Mouse (Mus musculus) heart, adult 11 months (tissue): ENCODE measurements around the gene Pde6c.
A peak's percentile ranks its signal among the peaks of the same experiment; 100 is the strongest.

Experiments
- DNase-seq: peaks from one replicate; pipeline ENCODE4 v3.0.0; 2022

The Pde6c gene

DNA sequence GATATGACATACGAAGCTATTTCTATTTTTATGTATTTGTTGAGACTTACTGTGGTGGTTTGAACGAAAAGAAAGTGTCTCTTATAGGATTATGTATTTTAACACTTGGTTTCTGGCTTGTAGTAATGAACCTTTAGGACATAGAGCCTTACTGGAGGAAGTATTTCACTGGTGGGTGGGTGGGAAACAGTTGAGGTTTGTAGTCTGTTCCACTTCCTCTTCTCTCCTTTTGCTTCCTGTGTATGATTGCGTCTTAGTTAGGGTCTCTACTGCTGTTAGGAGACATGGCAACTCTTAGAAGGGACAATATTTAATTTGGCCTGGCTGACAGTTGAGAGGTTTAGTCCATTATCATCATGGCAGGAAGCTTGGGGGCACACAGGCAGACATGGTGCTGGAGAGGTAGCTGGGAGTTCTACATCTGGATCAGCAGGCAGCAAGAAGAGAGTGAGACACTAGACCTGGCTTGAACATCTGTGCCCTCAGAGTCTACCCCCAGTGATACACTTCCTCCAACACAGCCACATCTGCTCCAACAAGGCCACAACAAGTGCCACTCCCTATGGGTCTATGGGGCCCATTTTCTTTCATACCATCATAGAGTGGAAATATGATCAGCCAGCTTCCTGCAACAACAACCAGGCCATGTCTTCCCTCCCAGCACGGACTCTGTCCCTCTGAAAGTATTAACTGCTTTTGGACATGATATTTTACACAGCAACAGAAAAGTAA lies 11.1 kb downstream of the Pde6c start:
- no peak for DNase-seq

DNA sequence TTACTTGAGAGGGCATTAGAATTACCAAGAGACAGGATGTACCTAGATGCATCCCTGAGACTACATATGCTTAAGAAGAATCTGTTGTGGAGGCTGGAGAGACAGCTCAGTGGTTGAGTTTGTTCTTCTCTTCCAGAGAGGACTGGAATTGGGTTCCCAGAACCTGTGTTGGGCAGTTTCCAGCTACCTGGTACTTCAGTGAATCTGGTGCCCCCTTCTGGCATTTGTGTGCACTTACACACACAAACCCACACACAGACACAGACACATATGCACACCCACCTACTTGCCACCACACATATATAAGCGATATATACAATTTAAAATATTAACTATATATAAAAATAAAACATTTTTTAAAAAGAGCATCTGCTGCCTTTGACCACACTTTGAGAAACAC lies 23.7 kb downstream of the Pde6c start:
- DNase-seq = no peak

DNA sequence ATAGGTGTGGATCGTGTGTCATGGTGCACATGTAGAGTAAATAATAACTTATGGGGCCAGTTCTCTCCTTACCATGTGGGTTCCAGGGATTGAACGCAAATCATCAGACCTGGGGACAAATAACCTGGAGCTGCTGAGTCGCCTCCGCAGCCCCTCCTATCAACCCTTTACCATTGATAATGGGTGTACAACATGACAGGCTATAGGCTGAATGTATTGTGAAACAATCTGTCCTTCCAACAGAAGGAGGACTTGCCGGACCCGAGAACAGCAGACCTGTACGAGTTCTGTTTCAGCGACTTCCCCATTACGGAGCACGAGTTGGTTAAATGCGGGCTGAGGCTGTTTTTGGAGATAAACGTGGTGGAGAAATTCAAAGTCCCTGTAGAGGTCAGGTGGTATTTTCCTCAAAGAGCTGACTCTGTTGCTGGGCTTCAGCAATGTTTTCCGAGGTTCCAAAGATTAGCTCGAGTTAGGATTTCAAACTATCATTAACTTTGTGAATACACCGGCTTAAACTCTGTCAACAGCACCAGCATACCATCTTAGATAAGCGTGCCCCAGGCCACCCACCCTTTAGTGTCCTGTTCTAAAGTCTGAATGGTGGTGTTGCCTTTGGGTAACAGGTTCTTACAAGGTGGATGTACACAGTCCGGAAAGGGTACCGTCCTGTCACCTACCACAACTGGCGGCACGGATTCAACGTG lies 29.2 kb downstream of the Pde6c start:
- DNase-seq = no peak

- no peak for DNase-seq
Measured at GRCm38 (mm10) chr19:38164633-38165032, 32.1 kb downstream of the Pde6c start.

DNA sequence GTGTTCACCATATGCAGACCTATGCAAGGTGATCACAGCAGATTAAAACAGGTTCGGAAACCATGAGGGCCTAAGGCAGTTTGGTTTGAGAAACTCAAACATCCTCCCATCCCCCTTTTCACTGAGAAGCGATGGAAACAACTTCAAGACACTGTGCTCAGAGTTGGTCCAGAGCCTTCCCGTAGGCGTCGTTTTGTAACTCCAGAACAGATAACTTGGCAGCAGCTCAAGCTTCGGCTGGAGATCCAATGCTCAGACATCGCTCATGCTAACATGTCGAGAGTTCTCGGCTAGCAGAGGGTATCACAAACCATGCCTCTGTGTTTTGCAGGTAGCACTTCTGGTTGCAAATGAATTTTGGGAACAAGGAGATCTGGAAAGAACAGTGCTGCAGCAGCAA lies 47.1 kb downstream of the Pde6c start:
- DNase-seq = no peak

DNA sequence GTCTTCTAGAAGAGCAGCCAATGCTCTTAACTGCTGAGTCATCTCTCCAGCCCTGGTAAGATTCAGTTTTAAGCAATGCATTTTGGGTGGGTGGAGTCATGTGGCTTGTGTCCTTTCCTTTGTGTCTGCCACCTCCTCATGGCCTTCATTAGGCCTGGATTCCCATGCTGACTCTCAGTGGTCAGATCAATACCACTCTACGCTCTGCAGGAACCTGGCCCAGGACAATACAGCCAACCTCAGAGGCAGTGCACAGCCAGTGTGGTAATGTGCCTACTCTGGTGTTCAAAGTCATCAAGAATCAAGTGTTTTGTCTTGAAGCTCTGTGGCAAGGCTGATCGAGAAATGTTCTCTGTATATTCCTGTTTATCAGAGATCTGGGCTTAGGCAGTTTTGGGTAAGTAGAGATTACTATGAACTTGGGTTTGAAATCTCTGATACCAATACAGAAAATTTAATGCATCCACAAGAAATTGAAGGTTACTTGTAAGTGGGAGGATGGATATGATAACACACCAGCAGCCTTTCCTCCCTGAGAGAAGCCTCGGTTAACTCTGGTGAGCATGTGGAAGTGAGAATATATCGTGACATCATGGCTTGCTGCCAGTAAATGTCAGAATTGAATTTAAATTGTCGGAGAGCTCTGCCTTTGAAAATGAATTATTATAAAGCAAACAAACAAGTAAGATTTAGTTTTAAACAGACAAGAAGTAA lies 54.2 kb downstream of the Pde6c start:
- no peak for DNase-seq

DNA sequence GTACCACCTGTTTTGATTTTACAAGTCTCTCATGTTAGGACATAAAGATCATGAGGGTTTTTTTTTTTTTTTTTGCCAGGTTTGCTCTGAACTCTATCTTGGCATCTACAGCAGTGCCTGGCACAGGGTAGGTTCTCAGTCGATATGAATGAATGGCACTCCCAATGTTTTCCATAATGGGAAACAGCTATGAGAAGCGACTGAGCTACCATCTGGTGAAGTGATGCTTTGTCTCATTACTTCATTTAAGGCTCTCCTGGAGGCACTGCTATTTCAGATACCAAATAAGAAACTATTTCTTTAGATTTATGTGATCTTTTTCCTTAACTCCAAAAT lies 54.7 kb downstream of the Pde6c start:
- DNase-seq = no peak

GRCm38 (mm10) chr19:38190606-38191005 lies 58.0 kb downstream of the Pde6c start:
- no peak for DNase-seq

DNA sequence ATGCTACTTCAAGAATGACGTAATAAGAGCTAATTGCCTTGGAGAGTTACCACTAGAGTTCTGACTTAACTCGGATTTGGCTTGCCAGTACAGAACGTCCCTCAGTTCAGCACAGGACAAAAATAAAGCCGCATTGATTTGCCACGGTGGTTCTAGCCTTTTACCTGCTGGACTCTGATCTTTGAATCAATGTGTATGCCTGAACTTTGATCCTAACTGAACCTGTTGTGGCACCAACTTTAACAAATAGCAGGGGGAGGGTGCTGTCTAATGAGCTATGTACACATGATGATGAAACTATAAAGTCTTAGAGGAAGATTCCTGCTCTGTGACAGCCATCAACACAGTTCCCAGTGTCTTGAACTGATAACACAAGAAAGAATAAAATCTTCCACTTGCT lies 58.9 kb downstream of the Pde6c start:
- no peak for DNase-seq

GRCm38 (mm10) chr19:38195245-38195644 lies 62.7 kb downstream of the Pde6c start:
- DNase-seq = no peak

DNA sequence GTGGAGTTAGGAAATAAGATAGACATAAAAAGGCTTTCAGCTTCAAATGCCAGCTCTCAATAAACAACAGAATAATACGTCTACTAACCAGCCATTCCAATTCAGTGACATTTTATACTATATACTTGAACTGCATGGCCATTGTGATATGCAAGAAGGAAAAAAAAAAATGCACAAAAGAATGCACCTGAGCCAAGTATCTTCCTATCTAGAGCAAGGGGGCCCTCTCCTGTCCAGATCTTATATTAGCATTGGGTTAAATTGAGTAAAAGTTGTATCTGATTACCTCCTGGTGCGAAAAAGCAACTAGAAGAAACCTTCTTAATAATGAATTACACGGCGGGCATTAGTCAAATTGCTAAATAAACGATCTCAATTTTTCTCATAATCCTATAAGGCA lies 66.2 kb downstream of the Pde6c start:
- no peak for DNase-seq

GRCm38 (mm10) chr19:38206669-38207068 lies 74.1 kb downstream of the Pde6c start:
- DNase-seq = no peak

GRCm38 (mm10) chr19:38217696-38218095 lies 85.1 kb downstream of the Pde6c start:
- peak; percentile 74 for DNase-seq

GRCm38 (mm10) chr19:38223356-38223904 lies 90.8 kb downstream of the Pde6c start:
- no peak for DNase-seq

DNA sequence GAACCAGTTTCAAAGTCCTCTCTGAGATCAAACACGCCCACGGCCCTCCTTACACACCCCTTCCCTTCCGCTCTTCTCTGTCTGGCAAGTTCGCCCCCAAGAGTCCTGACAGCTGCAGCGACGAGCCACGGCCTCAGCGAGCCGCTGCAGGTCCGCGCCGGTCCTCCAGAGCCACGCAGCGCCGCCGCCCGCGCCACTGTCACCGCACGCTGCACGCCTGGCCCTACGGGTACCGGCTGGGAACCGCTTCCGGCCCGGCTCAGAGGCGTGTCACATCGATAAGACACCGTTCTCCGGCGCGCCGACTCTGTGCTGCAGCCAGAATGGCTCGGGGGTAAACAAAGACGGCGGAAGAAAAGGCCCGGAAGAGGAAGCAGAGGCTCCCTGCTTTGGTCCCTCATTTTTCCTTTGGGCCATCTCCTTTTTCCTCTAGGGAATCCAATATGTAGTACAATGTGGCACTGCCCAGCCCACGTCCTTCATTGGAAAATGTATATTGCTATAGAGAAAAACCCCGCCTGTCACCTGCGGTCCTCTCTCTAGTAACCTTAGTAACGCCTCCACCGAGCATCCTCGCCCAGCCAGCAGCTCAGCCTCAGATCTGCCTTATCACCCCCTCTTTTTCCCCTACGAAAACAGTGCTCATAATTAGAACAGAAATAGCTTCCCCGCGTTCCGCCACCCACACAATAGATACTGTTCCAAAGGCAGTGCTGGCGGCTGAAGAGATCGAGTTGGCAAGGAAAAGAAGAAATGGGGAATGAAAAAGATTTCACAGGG lies 91.5 kb downstream of the Pde6c start, which contains the start of gene Fra10ac1:
Fra10ac1 (minus strand) TSS at position 252 of the 780 bp plus-strand sequence.
- peak; percentile 98 for DNase-seq

DNA sequence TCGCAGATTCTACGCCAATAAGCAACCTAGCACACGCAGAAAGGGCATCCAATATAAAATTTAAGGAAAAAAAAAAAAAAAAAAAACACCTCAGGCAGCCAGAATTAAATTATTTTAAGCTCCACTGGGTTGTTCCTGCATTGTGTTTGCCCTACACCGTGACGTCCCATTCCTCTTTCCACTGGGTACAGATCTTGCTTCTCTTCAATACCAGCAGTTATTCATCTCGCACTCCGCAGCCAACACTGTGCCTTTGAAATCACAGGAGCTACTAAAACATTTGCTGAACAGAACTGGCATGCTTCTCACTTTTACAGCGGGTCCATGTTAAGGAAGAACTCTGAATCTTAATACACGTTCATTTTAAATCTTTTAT lies 92.1 kb downstream of the Pde6c start:
- peak; percentile 81 for DNase-seq

GRCm38 (mm10) chr19:38228699-38229098 lies 96.1 kb downstream of the Pde6c start:
- no peak for DNase-seq

GRCm38 (mm10) chr19:38232087-38232486 lies 99.5 kb downstream of the Pde6c start:
- DNase-seq = peak; percentile 73

GRCm38 (mm10) chr19:38232516-38232915 lies 99.9 kb downstream of the Pde6c start:
- peak; percentile 55 for DNase-seq
